Mouse (Mus musculus) MEL (cell line): ENCODE data around the gene Snx17.

Source experiments
- NRF1 ChIP-seq: IDR thresholded peaks from 2 replicates; pipeline ENCODE4 v1.6.1; 2014; ENCODE audit warnings: low read depth, mild to moderate bottlenecking, inconsistent platforms, low read length, improper control_type of control experiment, moderate library complexity; ENCODE audit not compliant: poor library complexity, insufficient read depth, severe bottlenecking
- RAD21 ChIP-seq: IDR thresholded peaks from 2 replicates; pipeline ENCODE4 v1.6.1; 2011; ENCODE audit warnings: mild to moderate bottlenecking, low read depth, low read length, improper control_type of control experiment
- TCF12 ChIP-seq: IDR thresholded peaks from 2 replicates; pipeline ENCODE4 v1.6.1; 2014; ENCODE audit warnings: low read depth, mild to moderate bottlenecking, inconsistent platforms, low read length, improper control_type of control experiment, moderate library complexity

DNA sequence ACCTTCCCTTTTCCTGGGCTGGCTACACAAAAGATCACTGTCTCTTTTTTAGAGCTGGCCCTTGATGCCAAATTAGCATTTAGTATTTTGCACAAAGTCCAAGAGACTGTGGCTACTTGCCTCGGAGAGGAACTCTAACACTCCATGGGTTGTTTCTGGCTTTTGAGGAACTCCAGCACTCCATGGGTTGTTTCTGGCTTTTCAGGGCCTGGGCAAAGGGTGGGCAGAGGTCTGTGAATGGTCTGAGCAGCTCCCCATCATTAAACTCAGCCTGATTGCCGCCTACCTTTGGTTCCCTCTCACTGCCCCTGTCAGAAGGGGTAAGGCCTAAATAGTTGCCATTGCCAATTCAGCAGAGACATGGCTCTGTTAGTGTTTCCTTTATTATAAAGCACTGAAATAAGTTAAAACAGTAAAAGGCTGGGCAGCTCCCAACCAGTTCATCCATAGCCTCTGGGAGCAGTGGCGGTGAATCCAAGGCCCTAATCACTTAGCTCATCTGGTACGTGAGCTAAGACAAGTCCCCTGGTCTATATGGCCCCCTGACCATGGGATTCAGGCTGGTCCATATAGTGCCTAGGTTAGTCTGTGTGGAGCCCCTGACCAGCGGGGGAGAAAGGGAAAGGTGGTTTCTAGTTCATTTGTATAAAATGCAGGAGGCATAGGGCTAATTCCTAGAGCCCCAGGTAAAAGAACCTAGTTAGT is 5.7 kb downstream of the Snx17 start:
- TF ChIP-seq RAD21 (no peak), TCF12 (no peak), NRF1 (no peak)
